Mouse (Mus musculus) gastrocnemius, adult 18-20 months (tissue): ENCODE data around the gene Rere. TPM values are rescaled to one million over a fixed set of nuclear protein-coding genes. Genes with fewer than 3 reads are reported as not detected.

ENCODE experiments used
- DNase-seq: peaks from one replicate; pipeline ENCODE4 v3.0.0; 2021; ENCODE audit warnings: low spot score
- total RNA-seq, 2 experiments: library from RNA; stranded (reverse); gene quantifications; 2 replicates each; pipeline ENCODE4 v1.2.3; 2021

The Rere gene
- total RNA-seq, 2 experiments from 2014 or later, result 66.1 to 70.4 TPM

GRCm38 (mm10) chr4:150655989-150656388 lies 374.5 kb downstream of the Rere start:
- DNase-seq, result peak; percentile 80

GRCm38 (mm10) chr4:150656504-150656903 lies 375.1 kb downstream of the Rere start:
- DNase-seq, result peak; percentile 17

- DNase-seq, result no peak
Observed at GRCm38 (mm10) chr4:150659926-150660610, 378.6 kb downstream of the Rere start.

GRCm38 (mm10) chr4:150661886-150662285 lies 380.4 kb downstream of the Rere start:
- no peak for DNase-seq

GRCm38 (mm10) chr4:150663192-150663591 lies 381.7 kb downstream of the Rere start:
- DNase-seq, result peak; percentile 22

GRCm38 (mm10) chr4:150664726-150665125 lies 383.3 kb downstream of the Rere start:
- no peak for DNase-seq

- no peak for DNase-seq
Observed at GRCm38 (mm10) chr4:150665806-150666205, 384.4 kb downstream of the Rere start.

Other genes starting within 250 kb of the Rere start
- 10 to 100 TPM; 34.5 to 38.2 TPM for gene Gpr157, start 194.3 kb upstream of the Rere start, total RNA-seq
- not detected for gene Slc2a5, start 162.4 kb upstream of the Rere start, total RNA-seq
- not detected for gene Slc2a7, start 132.7 kb upstream of the Rere start, total RNA-seq
- not detected for gene Car6, start 80.3 kb upstream of the Rere start, total RNA-seq
- 10 to 100 TPM; 59.3 to 62.6 TPM for gene Eno1, start 44.9 kb upstream of the Rere start, total RNA-seq